Mouse (Mus musculus) stomach, embryonic 15.5 days (tissue): ENCODE measurements around the gene Gdpd5. TPM values are rescaled to one million over a fixed set of nuclear protein-coding genes. Genes with fewer than 3 reads are reported as not detected.

Experiments used
- ATAC-seq: fragments of 200-750 bp; cut with Nextera tagmentation; 2 replicates; pipeline ENCODE4 v1.8.0; 2017; ENCODE audit warnings: low read depth, moderate number of reproducible peaks, moderate TSS enrichment; ENCODE audit not compliant: insufficient read depth, low FRiP score
- H3K27ac ChIP-seq: fragments of 300-500 bp; sonication (generic); 2 replicates; pipeline ENCODE4 v1.5.1; 2015; ENCODE audit warnings: mild to moderate bottlenecking, inconsistent platforms
- H3K27me3 ChIP-seq: fragments of 300-500 bp; sonication (generic); replicated peaks from 2 replicates; pipeline ENCODE4 v1.6.1; 2015; ENCODE audit warnings: inconsistent platforms
- H3K36me3 ChIP-seq: fragments of 300-500 bp; sonication (generic); 2 replicates; pipeline ENCODE4 v1.6.1; 2015; ENCODE audit warnings: inconsistent platforms
- H3K4me1 ChIP-seq: fragments of 300-500 bp; sonication (generic); 2 replicates; pipeline ENCODE4 v1.6.1; 2015; ENCODE audit warnings: inconsistent platforms
- H3K4me2 ChIP-seq: fragments of 300-500 bp; sonication (generic); 2 replicates; pipeline ENCODE4 v1.6.1; 2015; ENCODE audit warnings: mild to moderate bottlenecking, inconsistent platforms
- H3K4me3 ChIP-seq: fragments of 300-500 bp; sonication (generic); replicated peaks from 2 replicates; pipeline ENCODE4 v1.5.1; 2015; ENCODE audit warnings: inconsistent platforms
- H3K9ac ChIP-seq: fragments of 300-500 bp; sonication (generic); 2 replicates; pipeline ENCODE4 v1.6.1; 2015; ENCODE audit warnings: inconsistent platforms
- H3K9me3 ChIP-seq: fragments of 300-500 bp; sonication (generic); 2 replicates; pipeline ENCODE4 v1.6.1; 2016; ENCODE audit warnings: inconsistent platforms
- WGBS: fragments of 180-500 bp; shearing (Covaris S2); methylation state at CpG from one replicate; pipeline ENCODE4 v1.1.7; 2015; 5-methylcytosine and 5-hydroxymethylcytosine counted together
- polyA plus RNA-seq: library from polyadenylated mRNA; unstranded; fragments of >200 nt; fragmentation: Nextera tagmentation; extraction: Ambion mirVana; gene quantifications from 2 replicates; pipeline ENCODE4 v1.2.1, GENCODE M21; 2015

Gdpd5 gene
- polyA plus RNA-seq, 1 experiment from 2014 or later = 18.4 TPM

DNA sequence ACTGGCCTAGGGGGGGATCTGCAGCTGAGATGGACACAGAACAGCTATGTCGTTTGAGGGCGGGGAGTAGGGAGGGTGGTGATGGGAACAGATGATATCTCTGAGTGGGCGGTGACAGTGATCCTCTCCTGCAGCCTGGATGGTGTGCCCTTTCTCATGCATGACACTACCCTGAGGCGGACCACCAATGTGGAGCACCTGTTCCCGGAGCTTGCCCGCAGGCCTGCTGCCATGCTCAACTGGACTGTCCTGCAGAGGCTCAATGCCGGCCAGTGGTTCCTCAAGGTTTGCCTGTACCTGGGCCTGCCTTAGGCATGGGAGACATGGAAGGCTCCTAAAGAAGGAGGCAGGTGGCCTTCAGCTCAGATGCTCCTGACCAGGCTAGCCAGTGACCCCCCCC, 71.6 kb downstream of the Gdpd5 start:
- H3K27me3 ChIP-seq = no peaks in the 10 kb centered on the region
- ATAC-seq = no peak
- no peak overlapping the region for H3K9ac ChIP-seq
- H3K4me3 ChIP-seq = no peak overlapping the region
- no peak overlapping the region for H3K4me2 ChIP-seq
- no peaks in the 10 kb centered on the region for H3K4me1 ChIP-seq
- no peaks in the 10 kb centered on the region for H3K9me3 ChIP-seq
- H3K36me3 ChIP-seq = no peaks in the 10 kb centered on the region
- no peak overlapping the region for H3K27ac ChIP-seq
- 81% methylated on average over 7 of the region's 7 CpGs for WGBS

GRCm38 (mm10) chr7:99454044-99454443, 72.8 kb downstream of the Gdpd5 start:
- ATAC-seq = no peak
- Histone ChIP-seq H3K9ac (no peak overlapping the region), H3K27ac (no peak overlapping the region), H3K36me3 (no peaks in the 10 kb centered on the region), H3K9me3 (no peaks in the 10 kb centered on the region), H3K4me1 (no peaks in the 10 kb centered on the region), H3K4me2 (no peak overlapping the region), H3K4me3 (no peak overlapping the region), H3K27me3 (no peaks in the 10 kb centered on the region)
- 68% methylated on average over 4 of the region's 4 CpGs for WGBS

DNA sequence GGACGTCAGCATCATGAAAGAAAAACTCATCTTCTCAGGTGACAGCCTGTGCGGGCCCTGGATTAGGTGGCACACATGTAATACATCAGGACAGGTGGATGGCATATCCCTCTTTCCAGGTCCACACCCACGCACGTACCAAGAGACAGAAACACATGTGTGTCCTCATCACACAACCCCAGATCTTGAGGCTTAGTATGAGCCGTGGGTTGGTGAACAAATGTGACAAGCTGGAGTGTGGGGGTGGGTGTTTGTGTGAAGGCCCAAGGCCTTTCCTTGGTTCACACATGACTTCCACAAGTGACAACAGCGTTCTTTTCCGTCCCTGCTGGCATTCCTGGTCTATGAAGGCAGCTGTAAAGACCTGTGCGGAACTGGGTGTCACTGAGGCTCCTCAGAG, 77.6 kb downstream of the Gdpd5 start:
- no peaks in the 10 kb centered on the region for H3K9me3 ChIP-seq
- H3K36me3 ChIP-seq = 0 out of 2 replicates have a peak, but pooled peaks cover 3% of the 10 kb centered on the region
- H3K27ac ChIP-seq = no peak overlapping the region
- no peak for ATAC-seq
- no peaks in the 10 kb centered on the region for H3K27me3 ChIP-seq
- no peaks in the 10 kb centered on the region for H3K4me1 ChIP-seq
- H3K4me2 ChIP-seq = no peak overlapping the region
- H3K4me3 ChIP-seq = no peak overlapping the region
- 84% methylated on average over 8 of the region's 8 CpGs for WGBS
- no peak overlapping the region for H3K9ac ChIP-seq

GRCm38 (mm10) chr7:99459888-99460652, 78.9 kb downstream of the Gdpd5 start:
- 83% methylated on average over 15 of the region's 15 CpGs for WGBS
- Histone ChIP-seq H3K36me3 (0 out of 2 replicates have a peak, but pooled peaks cover 3% of the 10 kb centered on the region), H3K4me3 (no peak overlapping the region), H3K4me1 (peaks cover under 1% of the 10 kb centered on the region; the same call in 1 of the 2 replicates), H3K9ac (no peak overlapping the region), H3K4me2 (no peak overlapping the region), H3K9me3 (no peaks in the 10 kb centered on the region), H3K27ac (no peak overlapping the region), H3K27me3 (no peaks in the 10 kb centered on the region)
- no peak for ATAC-seq

DNA sequence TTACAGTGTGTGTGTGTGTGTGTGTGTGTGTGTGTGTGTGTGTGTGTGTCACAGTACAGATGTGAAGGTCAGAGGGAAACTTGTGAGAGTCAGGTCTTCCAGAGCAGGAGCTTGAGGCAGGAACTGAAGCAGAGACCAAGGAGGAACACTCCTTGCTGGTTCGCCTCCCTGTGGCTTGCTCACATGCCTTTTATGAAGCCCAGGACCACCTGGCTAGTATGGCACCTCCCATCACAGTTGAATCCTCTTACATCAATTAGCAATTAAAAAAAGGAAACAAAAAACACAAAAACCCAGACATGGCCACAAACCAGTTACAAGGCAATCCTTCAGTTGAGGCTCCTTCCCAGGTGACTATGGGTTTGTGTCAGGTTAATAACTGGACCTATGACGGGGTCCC, 81.9 kb downstream of the Gdpd5 start:
- WGBS = 85% methylated on average over 2 of the region's 2 CpGs

DNA sequence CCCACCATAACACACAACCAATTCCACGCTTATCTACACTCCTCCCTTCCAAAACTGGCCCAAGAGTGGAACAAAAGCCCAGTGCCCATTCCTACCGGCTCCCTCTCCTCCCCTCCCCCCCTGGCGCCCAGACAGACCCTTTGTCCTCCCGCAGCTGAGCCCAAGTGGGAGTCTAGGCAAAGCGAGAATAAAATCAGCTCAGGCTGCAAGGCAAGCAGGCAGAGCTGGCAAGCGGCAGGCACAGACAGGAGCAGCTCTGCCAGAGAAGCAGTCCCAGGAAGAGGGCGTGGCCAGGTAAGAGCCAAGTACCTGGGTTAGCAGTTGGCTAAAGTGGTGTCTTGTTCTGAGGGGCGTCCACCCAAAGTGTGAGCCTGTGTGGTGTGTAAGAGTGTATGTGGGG, 84.6 kb downstream of the Gdpd5 start, which contains the start of gene Klhl35:
Klhl35 (plus strand) TSS at position 194 of the 400 bp plus-strand sequence.
- Histone ChIP-seq H3K36me3 (0 out of 2 replicates have a peak, but pooled peaks cover 1% of the 10 kb centered on the region), H3K27me3 (no peaks in the 10 kb centered on the region), H3K4me2 (no peak within 1 kb of the TSS), H3K4me1 (peaks cover 38% of the 10 kb centered on the region), H3K4me3 (no peak within 1 kb of the TSS), H3K9ac (no peak within 1 kb of the TSS), H3K9me3 (no peaks in the 10 kb centered on the region), H3K27ac (no peak within 1 kb of the TSS)
- ATAC-seq = no peak
- 30% methylated on average over 8 of the region's 8 CpGs for WGBS

More for the DNA sequence above, 81.9 kb downstream of the Gdpd5 start:
- H3K27ac ChIP-seq = no peak overlapping the region
- no peak overlapping the region for H3K4me3 ChIP-seq
- H3K9ac ChIP-seq = no peak overlapping the region
- no peaks in the 10 kb centered on the region for H3K9me3 ChIP-seq
- no peak overlapping the region for H3K4me2 ChIP-seq
- no peak for ATAC-seq
- H3K27me3 ChIP-seq = no peaks in the 10 kb centered on the region
- H3K36me3 ChIP-seq = 0 out of 2 replicates have a peak, but pooled peaks cover 3% of the 10 kb centered on the region
- peaks cover 29% of the 10 kb centered on the region for H3K4me1 ChIP-seq

DNA sequence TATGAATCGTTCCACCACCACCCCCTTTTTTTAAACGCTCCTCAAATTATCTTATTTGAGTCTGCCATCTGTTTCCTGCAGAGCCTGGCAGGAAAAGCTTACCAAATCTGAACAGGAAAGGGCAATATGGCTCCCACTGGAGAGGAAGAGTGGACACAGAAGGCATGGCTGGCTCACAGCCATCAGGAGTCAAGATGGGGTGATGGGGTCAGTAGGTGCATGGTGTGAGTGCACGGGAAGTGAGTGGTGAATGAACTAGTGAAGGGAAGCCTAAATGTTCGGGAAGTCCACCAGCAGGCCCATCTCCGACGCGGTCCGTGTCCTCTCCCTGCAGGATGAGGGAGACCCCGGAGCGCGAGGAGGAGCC, 86.7 kb downstream of the Gdpd5 start:
- Histone ChIP-seq H3K27ac (peak overlapping the region; percentile 86), H3K4me3 (peak overlapping the region; percentile 57), H3K36me3 (peaks cover 9% of the 10 kb centered on the region; the same call in 1 of the 2 replicates), H3K9me3 (no peaks in the 10 kb centered on the region), H3K27me3 (no peaks in the 10 kb centered on the region), H3K4me2 (peak overlapping the region; percentile 73), H3K9ac (peak overlapping the region; percentile 62), H3K4me1 (peaks cover 38% of the 10 kb centered on the region)
- 12% methylated on average over 11 of the region's 11 CpGs for WGBS
- ATAC-seq = peak; percentile 8; the same call in 1 of the 2 replicates

DNA sequence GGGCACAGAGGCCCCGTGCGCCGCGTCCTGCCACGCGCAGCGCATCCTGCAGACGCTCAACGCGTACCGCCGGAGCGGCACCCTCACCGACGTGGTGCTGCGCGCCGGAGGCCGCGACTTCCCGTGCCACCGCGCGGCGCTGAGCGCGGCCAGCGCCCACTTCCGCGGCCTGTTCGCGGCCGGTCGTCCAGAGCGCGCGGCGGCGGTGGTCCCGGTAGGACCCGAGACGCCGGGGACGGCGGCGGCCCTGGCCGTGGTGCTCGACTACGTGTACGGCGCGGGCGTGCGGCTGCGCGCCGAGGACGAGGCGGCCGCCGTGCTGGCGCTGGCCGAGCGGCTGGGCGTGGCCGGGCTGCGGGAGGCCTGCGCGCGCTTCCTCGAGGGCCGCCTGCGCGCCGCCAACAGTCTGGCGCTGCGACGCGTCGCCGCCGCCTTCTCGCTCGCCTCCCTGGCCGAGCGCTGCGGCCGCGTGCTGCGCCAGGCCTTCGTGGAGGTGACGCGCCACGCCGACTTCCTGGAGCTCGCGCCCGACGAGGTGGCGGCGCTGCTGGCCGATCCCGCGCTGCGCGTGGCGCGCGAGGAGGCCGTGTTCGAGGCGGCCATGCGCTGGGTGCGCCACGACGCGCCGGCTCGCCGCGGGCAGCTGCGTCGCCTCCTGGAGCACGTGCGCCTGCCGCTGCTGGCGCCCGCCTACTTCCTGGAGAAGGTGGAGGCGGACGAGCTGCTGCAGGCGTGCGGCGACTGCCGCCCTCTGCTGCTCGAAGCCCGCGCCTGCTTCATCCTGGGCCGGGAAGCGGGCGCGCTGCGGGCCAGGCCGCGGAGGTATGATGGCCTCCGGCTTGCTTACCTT, 87.3 kb downstream of the Gdpd5 start:
- Histone ChIP-seq H3K9me3 (no peaks in the 10 kb centered on the region), H3K27ac (peak overlapping the region; percentile 86), H3K4me2 (peak overlapping the region; percentile 73), H3K27me3 (no peaks in the 10 kb centered on the region), H3K4me1 (peaks cover 38% of the 10 kb centered on the region), H3K9ac (peak overlapping the region; percentile 62), H3K4me3 (peak overlapping the region; percentile 57), H3K36me3 (peaks cover 15% of the 10 kb centered on the region; the same call in 1 of the 2 replicates)
- peak; percentile 78 for ATAC-seq
- WGBS = under 1% methylated on average over 143 of the region's 145 CpGs

- Histone ChIP-seq H3K27me3 (no peaks in the 10 kb centered on the region), H3K36me3 (peaks cover 18% of the 10 kb centered on the region; the same call in 1 of the 2 replicates), H3K4me2 (no peak overlapping the region), H3K9me3 (no peaks in the 10 kb centered on the region), H3K27ac (peak overlapping the region; percentile 33; the same call in 1 of the 2 replicates), H3K4me1 (peaks cover 43% of the 10 kb centered on the region), H3K4me3 (no peak overlapping the region), H3K9ac (no peak overlapping the region)
- no peak for ATAC-seq
- WGBS = 77% methylated on average over 17 of the region's 17 CpGs
Measured at GRCm38 (mm10) chr7:99469680-99470405, 88.6 kb downstream of the Gdpd5 start.

DNA sequence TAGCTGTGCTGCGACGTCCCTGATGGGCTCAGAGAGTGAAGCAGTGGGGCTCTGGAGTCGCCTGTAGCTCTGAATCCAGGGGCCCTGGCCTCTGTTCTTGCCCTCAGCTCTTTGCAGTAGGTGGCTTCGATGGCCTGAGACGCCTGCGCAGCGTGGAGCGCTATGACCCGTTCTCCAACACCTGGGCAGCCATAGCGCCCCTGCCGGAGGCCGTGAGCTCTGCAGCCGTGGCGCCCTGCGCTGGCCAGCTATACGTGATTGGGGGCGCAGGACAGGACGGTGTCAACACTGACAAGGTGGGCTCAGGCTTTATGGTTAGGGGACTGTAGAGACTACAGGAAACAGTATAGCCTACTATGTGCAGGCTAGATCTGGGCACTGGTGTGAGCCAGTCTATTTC, 90.4 kb downstream of the Gdpd5 start:
- 59% methylated on average over 18 of the region's 18 CpGs for WGBS
- Histone ChIP-seq H3K27me3 (no peaks in the 10 kb centered on the region), H3K4me1 (peaks cover 32% of the 10 kb centered on the region), H3K4me3 (no peak overlapping the region), H3K36me3 (peaks cover 24% of the 10 kb centered on the region; the same call in 1 of the 2 replicates), H3K9me3 (no peaks in the 10 kb centered on the region), H3K9ac (no peak overlapping the region), H3K27ac (no peak overlapping the region), H3K4me2 (no peak overlapping the region)
- ATAC-seq = no peak

DNA sequence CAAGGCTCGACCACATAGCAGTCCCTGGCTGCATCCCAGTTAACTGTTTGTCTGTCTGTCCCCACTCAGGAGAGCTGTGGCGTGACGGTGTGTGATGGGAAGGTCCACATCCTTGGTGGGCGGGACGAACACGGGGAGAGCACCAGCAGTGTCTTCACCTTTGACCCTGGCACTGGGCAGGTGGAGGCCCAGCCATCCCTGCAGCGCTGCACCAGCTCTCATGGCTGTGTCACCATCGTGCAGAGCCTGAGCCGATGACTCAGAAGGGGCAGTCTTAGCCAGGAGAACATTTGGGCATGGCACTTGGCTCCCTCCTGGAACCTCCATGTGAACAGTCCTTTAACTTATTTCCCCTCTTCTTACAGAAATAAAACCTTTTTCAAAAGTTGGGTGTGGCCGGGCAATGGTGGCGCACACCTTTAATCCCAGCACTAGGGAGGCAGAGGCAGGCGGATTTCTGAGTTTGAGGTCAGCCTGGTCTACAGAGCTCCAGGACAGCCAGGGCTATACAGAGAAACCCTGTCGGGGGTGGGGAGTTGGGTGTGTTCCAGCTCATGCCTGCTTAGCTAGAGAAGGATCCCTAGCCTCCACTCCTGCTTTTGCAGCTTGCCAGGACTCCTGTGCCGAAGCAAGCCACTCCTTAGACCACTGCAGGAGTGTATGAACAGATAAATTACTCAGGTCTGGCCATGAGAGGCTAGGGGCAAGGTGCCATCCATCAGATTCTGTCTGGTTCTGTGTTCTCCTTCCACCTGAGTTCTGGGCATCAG, 92.6 kb downstream of the Gdpd5 start:
- WGBS = 76% methylated on average over 14 of the region's 14 CpGs
- Histone ChIP-seq H3K4me1 (peaks cover 12% of the 10 kb centered on the region; the same call in 1 of the 2 replicates), H3K36me3 (peaks cover 41% of the 10 kb centered on the region; the same call in 1 of the 2 replicates), H3K9me3 (no peaks in the 10 kb centered on the region), H3K27ac (no peak overlapping the region), H3K4me3 (no peak overlapping the region), H3K4me2 (no peak overlapping the region), H3K9ac (no peak overlapping the region), H3K27me3 (no peaks in the 10 kb centered on the region)
- no peak for ATAC-seq
